ENCODE assay signal across 9 mouse cellular contexts in genomic region chr10:89344491-89345195, GRCm38 (mm10). TPM values are rescaled to one million over a fixed set of nuclear protein-coding genes. Genes with fewer than 3 reads are reported as not detected.
DNase-seq lines count a peak whose midpoint lies in the region; ATAC-seq lines count a peak whose summit lies in the region.
"Had no signal": no experiment of that assay in that cellular context is flagged by ENCODE, and none has a peak within 500 bp of the region (broad histone marks: within the 10 kb centered on the region; RNA-seq: fewer than 3 reads in every experiment).

Ano4 (minus strand) TSS chr10:89344762.

- peak within 1 kb of the TSS; percentile 91 for H3K4me2 ChIP-seq in embryonic facial prominence, embryonic 11.5 days (ENCODE audit: low read depth, low read length)
- peak within 1 kb of the TSS; percentile 92 for H3K4me2 ChIP-seq in limb, embryonic 15.5 days
- peak within 1 kb of the TSS; percentile 99 for H3K4me2 ChIP-seq in neural tube, embryonic 15.5 days

- WGBS in embryonic facial prominence, embryonic 11.5 days: under 1% methylated on average over 69 of the region's 70 CpGs
- under 1% methylated on average over 70 of the region's 70 CpGs for WGBS in heart, embryonic 10.5 days
- 1% methylated on average over 70 of the region's 70 CpGs for WGBS in limb, embryonic 15.5 days
- WGBS in neural tube, embryonic 15.5 days: under 1% methylated on average over 62 of the region's 70 CpGs

- peak; percentile 67 for ATAC-seq in embryonic facial prominence, embryonic 11.5 days (replicated peaks; ENCODE audit: insufficient number of reproducible peaks, low FRiP score, low TSS enrichment, low read depth)
- 0 out of 2 replicates have a peak, but pooled peaks have one; percentile 35 for ATAC-seq in limb, embryonic 15.5 days (ENCODE audit: insufficient number of reproducible peaks, low FRiP score, low TSS enrichment, low read depth)
- peak; percentile 89 for ATAC-seq in neural tube, embryonic 15.5 days (ENCODE audit: low FRiP score)

- H3K9me3 ChIP-seq in embryonic facial prominence, embryonic 11.5 days (replicated peaks; ENCODE audit: control insufficient read depth, low read length): no peaks in the 10 kb centered on the region
- no peaks in the 10 kb centered on the region for H3K9me3 ChIP-seq in heart, embryonic 10.5 days
- no peaks in the 10 kb centered on the region for H3K9me3 ChIP-seq in limb, embryonic 15.5 days
- H3K9me3 ChIP-seq in neural tube, embryonic 15.5 days (replicated peaks): no peaks in the 10 kb centered on the region

- peaks cover 29% of the 10 kb centered on the region for H3K27me3 ChIP-seq in embryonic facial prominence, embryonic 11.5 days (ENCODE audit: control insufficient read depth, insufficient read depth, low read length)
- H3K27me3 ChIP-seq in heart, embryonic 10.5 days (ENCODE audit: insufficient read depth, poor library complexity, severe bottlenecking): peaks cover 20% of the 10 kb centered on the region
- peaks cover 40% of the 10 kb centered on the region for H3K27me3 ChIP-seq in limb, embryonic 15.5 days
- peaks cover 35% of the 10 kb centered on the region for H3K27me3 ChIP-seq in neural tube, embryonic 15.5 days (replicated peaks)

- peak within 1 kb of the TSS; percentile 45 for H3K4me3 ChIP-seq in embryonic facial prominence, embryonic 11.5 days (ENCODE audit: low read depth, low read length)
- peak within 1 kb of the TSS; percentile 78 for H3K4me3 ChIP-seq in heart, embryonic 10.5 days
- peak within 1 kb of the TSS; percentile 52 for H3K4me3 ChIP-seq in limb, embryonic 15.5 days
- H3K4me3 ChIP-seq in neural tube, embryonic 15.5 days (replicated peaks): peak within 1 kb of the TSS; percentile 63

- H3K27ac ChIP-seq in embryonic facial prominence, embryonic 11.5 days (replicated peaks; ENCODE audit: low read depth, low read length): no peak within 1 kb of the TSS
- H3K27ac ChIP-seq in heart, embryonic 10.5 days: peak within 1 kb of the TSS; percentile 94
- no peak within 1 kb of the TSS for H3K27ac ChIP-seq in limb, embryonic 15.5 days
- H3K27ac ChIP-seq in neural tube, embryonic 15.5 days (replicated peaks): no peak within 1 kb of the TSS

- peak within 1 kb of the TSS; percentile 48 for H3K9ac ChIP-seq in embryonic facial prominence, embryonic 11.5 days (replicated peaks; ENCODE audit: low read length)
- H3K9ac ChIP-seq in limb, embryonic 15.5 days: no peak within 1 kb of the TSS
- H3K9ac ChIP-seq in neural tube, embryonic 15.5 days (replicated peaks): peak within 1 kb of the TSS; percentile 58

- H3K4me1 ChIP-seq in embryonic facial prominence, embryonic 11.5 days (ENCODE audit: control insufficient read depth, insufficient read depth, low read length): no peaks in the 10 kb centered on the region
- peaks cover 25% of the 10 kb centered on the region for H3K4me1 ChIP-seq in heart, embryonic 10.5 days
- peaks cover 9% of the 10 kb centered on the region for H3K4me1 ChIP-seq in limb, embryonic 15.5 days
- peaks cover 13% of the 10 kb centered on the region for H3K4me1 ChIP-seq in neural tube, embryonic 15.5 days

- H3K36me3 ChIP-seq in embryonic facial prominence, embryonic 11.5 days (replicated peaks; ENCODE audit: control insufficient read depth, insufficient read depth, low read depth, low read length): no peaks in the 10 kb centered on the region
- no peaks in the 10 kb centered on the region for H3K36me3 ChIP-seq in heart, embryonic 10.5 days
- H3K36me3 ChIP-seq in limb, embryonic 15.5 days: no peaks in the 10 kb centered on the region
- H3K36me3 ChIP-seq in neural tube, embryonic 15.5 days: no peaks in the 10 kb centered on the region

- DNase-seq in cerebellum, postnatal 10 days: peak; percentile 58 to 74
- no peak for DNase-seq in cerebellum, adult 8-10 months
- peak; percentile 41 for DNase-seq in embryonic facial prominence, embryonic 11.5 days (ENCODE audit: low spot score)
- DNase-seq in heart, embryonic 10.5 days (ENCODE audit: low spot score): no peak
- peak; percentile 62 to 66 for DNase-seq in kidney, adult 8-10 months
- no peak for DNase-seq in spleen, postnatal 36 days (ENCODE audit: low spot score in 2 of 2)

RNA-seq across cellular contexts. Expression of gene Ano4, which starts in this region (rescaled TPM):
- 1.4 and 1.7 TPM in 2 replicates for polyA plus RNA-seq in embryonic facial prominence, embryonic 11.5 days (2014; fragmentation: Nextera tagmentation; extraction: Ambion mirVana)
- 3.0 and 5.1 TPM in 2 replicates for polyA plus RNA-seq in heart, embryonic 10.5 days (2016; fragmentation: Nextera tagmentation; extraction: Ambion mirVana)
- 0.51 and 1.0 TPM in 2 replicates for polyA plus RNA-seq in limb, embryonic 15.5 days (2015; fragmentation: Nextera tagmentation; extraction: Ambion mirVana)
- polyA plus RNA-seq in neural tube, embryonic 15.5 days (2015; fragmentation: Nextera tagmentation; extraction: Ambion mirVana): 12.4 and 12.5 TPM in 2 replicates
- polyA plus RNA-seq: C2C12 had no signal

Comparison
In these comparisons a context has a peak if more than half of its experiments do, and no peak if none do; other contexts are left out.
1. DNase-seq: peak in cerebellum, postnatal 10 days (2 of 2), embryonic facial prominence, embryonic 11.5 days (single experiment) and kidney, adult 8-10 months (2 of 2); none in cerebellum, adult 8-10 months (single experiment), heart, embryonic 10.5 days (single experiment) and spleen, postnatal 36 days (0 of 2).
2. ATAC-seq: peak in every context shown above with its lines; median percentile 89 in neural tube, embryonic 15.5 days; 67 in embryonic facial prominence, embryonic 11.5 days; 35 in limb, embryonic 15.5 days.
3. Peak in every context shown above with its lines, with median percentiles within 50 percentile points of each other: H3K4me2 ChIP-seq and H3K4me3 ChIP-seq.